Mouse (Mus musculus) CH12.LX (cell line): ENCODE measurements around the gene Fchsd2.

Experiments used
- CTCF ChIP-seq, 2 experiments: IDR thresholded peaks in 1 of 2; conservative IDR thresholded peaks in 1 of 2; 2 replicates each; pipeline ENCODE4 v1.5.1; 2011 to 2012; ENCODE audit warnings: low read depth in 2 of 2, low read length in 2 of 2, improper control_type of control experiment in 1 of 2, inconsistent platforms in 1 of 2, mild to moderate bottlenecking in 1 of 2, moderate library complexity in 1 of 2
- E2F4 ChIP-seq: IDR thresholded peaks from 2 replicates; pipeline ENCODE4 v1.6.1; 2011; ENCODE audit warnings: low read depth, low read length, improper control_type of control experiment; ENCODE audit not compliant: insufficient replicate concordance
- GABPA ChIP-seq: IDR thresholded peaks from 2 replicates; pipeline ENCODE4 v1.6.1; 2012; ENCODE audit warnings: low read depth, low read length, improper control_type of control experiment, inconsistent platforms; ENCODE audit not compliant: insufficient replicate concordance
- MEF2A ChIP-seq: IDR thresholded peaks from 2 replicates; pipeline ENCODE4 v1.6.1; 2014; ENCODE audit warnings: low read depth, mild to moderate bottlenecking, inconsistent platforms, low read length, improper control_type of control experiment, borderline replicate concordance
- MYC ChIP-seq: IDR thresholded peaks from 2 replicates; pipeline ENCODE4 v1.6.1; 2011; ENCODE audit warnings: low read depth, mild to moderate bottlenecking, improper control_type of control experiment, low read length
- POLR2A ChIP-seq: IDR thresholded peaks from 2 replicates; pipeline ENCODE4 v1.6.1; 2011; ENCODE audit warnings: low read depth, mild to moderate bottlenecking, improper control_type of control experiment, low read length
- POLR2AphosphoS2 ChIP-seq: IDR thresholded peaks from 2 replicates; pipeline ENCODE4 v1.6.1; 2011; ENCODE audit warnings: low read depth, low read length, improper control_type of control experiment
- USF1 ChIP-seq: IDR thresholded peaks from 2 replicates; pipeline ENCODE4 v1.6.1; 2014; ENCODE audit warnings: low read depth, mild to moderate bottlenecking, inconsistent platforms, low read length, improper control_type of control experiment

DNA sequence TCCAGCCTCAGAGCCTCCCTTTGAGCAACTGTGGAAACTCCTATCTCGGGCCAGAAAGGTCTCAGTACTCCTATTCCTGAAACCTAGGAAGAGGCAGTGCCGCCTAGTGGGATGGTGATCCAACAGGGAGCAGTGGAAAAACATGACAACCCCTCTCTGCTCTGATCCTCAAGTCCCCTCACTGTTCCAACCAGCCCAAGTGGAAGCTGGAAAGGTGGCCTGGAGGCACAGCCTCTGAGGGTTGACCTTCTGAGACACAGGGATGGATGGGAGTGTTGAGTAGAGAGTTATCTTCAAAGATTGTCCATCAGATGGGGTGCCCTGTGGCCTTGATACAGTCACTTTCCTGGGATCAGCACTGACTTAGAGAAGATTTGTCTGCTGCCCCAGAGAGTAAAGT lies 3.9 kb downstream of the Fchsd2 start:
- no peak for TF ChIP-seq GABPA
- TF ChIP-seq POLR2A = no peak
- TF ChIP-seq USF1 = no peak
- no peak for TF ChIP-seq MEF2A
- no peak for TF ChIP-seq E2F4
- no peak for TF ChIP-seq POLR2AphosphoS2
- TF ChIP-seq MYC = no peak
- TF ChIP-seq CTCF (conservative IDR thresholded peaks at IDR 0.05 in 1 of 2, IDR thresholded peaks at IDR 0.05 in 1 of 2; ENCODE audit: low read depth in 2 of 2, low read length in 2 of 2) = no peak
